Mouse (Mus musculus): ENCODE results near the gene Gm4924. TPM values are rescaled to one million over a fixed set of nuclear protein-coding genes. Genes with fewer than 3 reads are reported as not detected.
A peak's percentile ranks its signal among the peaks of the same experiment; 100 is the strongest.

Gene Gm4924
- 0.83 and 1.0 TPM in 2 replicates for total RNA-seq (2015)
- total RNA-seq (2017) = 0.92 and 1.8 TPM in 2 replicates

- ATAC-seq (ENCODE audit: poor library complexity, severe bottlenecking) = peak; percentile 92
Observed at GRCm38 (mm10) chr10:82354083-82355010, at the start of gene Gm4924. Gene Gm4924 (plus strand): TSS chr10:82354255.

- ATAC-seq (ENCODE audit: poor library complexity, severe bottlenecking) = no peak
Observed at GRCm38 (mm10) chr10:82316482-82316881, 37.6 kb upstream of the Gm4924 start, which contains the start of gene 4932415D10Rik. Gene 4932415D10Rik (minus strand): TSS chr10:82316582.

DNA sequence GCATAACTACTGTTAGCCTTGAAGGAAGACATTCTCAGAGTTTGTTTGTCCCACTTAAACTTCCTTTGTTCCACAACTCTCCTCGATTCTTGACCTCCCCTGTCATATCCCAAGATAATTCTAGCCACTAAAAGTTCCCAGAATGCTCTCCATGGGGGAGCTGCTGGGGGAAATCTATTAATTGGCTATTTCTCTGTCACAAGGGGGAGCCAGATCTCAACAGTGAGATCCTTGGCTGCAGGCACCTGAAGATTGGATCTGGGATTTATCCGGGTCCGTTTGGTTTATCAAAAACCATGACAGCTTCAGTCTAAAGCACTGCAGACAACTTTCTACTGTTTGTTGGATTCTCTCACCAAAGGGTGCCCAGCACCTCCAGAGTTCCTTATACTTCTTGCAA lies 33.9 kb upstream of the Gm4924 start:
- ATAC-seq (ENCODE audit: poor library complexity, severe bottlenecking) = no peak

DNA sequence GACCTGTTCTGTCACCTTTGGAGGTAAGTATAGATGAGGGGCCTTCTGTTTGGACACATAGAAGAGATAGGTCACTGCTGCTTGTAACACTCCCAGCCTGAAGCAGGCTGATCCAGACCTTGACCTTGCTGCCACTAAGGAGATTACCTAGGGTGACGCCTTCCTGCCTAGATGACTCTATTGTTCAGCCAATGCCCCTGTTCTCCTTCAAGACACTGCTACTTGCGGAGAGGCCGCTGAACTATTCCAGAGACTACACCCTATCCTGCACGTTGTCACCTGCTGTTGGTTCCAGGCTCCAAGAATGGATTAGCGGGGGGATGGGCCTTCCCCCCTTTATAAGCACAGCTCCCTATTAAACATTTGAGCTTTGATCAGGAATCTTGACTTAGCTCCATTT lies 24.2 kb upstream of the Gm4924 start:
- no peak for ATAC-seq (ENCODE audit: poor library complexity, severe bottlenecking)

GRCm38 (mm10) chr10:82355401-82355800 lies 1.3 kb downstream of the Gm4924 start:
- no peak for ATAC-seq (ENCODE audit: poor library complexity, severe bottlenecking)

DNA sequence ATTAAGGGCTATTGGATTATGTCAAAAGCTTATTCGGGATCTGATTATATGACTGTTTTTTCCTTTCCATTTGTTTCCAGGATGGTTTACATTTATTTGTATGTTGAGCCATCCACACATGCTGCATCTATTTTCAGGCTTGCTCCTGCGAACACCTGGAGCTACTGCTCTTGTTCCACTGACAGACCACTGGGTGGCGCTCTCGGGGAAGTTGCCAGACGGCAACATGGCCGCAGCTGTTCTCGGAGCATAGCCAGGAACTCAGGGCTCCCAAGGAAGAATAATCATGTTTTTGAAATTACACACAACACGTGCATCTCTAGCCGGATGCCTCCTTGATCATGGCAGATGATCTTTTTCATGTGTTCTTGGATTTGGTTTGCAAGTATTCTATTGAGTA lies 7.9 kb downstream of the Gm4924 start:
- no peak for ATAC-seq (ENCODE audit: poor library complexity, severe bottlenecking)

DNA sequence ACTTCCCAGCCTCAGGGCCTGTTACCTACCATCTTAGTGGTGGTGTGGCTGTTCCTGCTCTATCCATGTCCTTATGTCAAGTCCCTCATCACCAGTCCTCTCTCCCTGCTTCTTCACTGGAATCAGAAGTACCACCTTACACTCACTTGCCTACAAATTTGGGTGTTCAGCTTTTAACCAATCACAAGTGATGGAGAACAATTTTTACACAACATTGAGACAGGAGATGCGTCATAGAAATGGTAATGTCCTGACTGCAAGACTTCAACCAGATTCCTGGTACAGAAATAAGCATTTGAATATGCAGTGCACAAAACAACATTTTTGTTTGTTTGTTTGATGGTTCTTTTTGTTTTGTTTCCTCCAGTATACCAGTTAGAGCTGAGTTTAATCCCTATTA lies 28.9 kb downstream of the Gm4924 start:
- no peak for ATAC-seq (ENCODE audit: poor library complexity, severe bottlenecking)

GRCm38 (mm10) chr10:82409511-82409910 lies 55.5 kb downstream of the Gm4924 start:
- ATAC-seq (ENCODE audit: poor library complexity, severe bottlenecking) = no peak

GRCm38 (mm10) chr10:82423631-82424030 lies 69.6 kb downstream of the Gm4924 start:
- no peak for ATAC-seq (ENCODE audit: poor library complexity, severe bottlenecking)

Other genes starting within 250 kb of the Gm4924 start
- gene AU041133, start 226.2 kb upstream of the Gm4924 start, total RNA-seq (2015) = 4.6 and 5.4 TPM in 2 replicates
- 2.2 and 3.5 TPM in 2 replicates for gene AU041133, start 226.2 kb upstream of the Gm4924 start, total RNA-seq (2017)
- 3.1 and 3.2 TPM in 2 replicates for gene Zfp938, start 113.0 kb upstream of the Gm4924 start, total RNA-seq (2015)
- 3.3 TPM in 2 replicates for gene Zfp938, start 113.0 kb upstream of the Gm4924 start, total RNA-seq (2017)
- not detected in 2 replicates for gene 4932415D10Rik, start 37.7 kb upstream of the Gm4924 start, total RNA-seq (2015)
- gene 4932415D10Rik, start 37.7 kb upstream of the Gm4924 start, total RNA-seq (2017) = not detected in 2 replicates
- not detected in 2 replicates for gene Gm1553, start 138.4 kb downstream of the Gm4924 start, total RNA-seq (2015)
- gene Gm1553, start 138.4 kb downstream of the Gm4924 start, total RNA-seq (2017) = not detected in 2 replicates